Mouse (Mus musculus) bone marrow, adult 2 months (tissue): ENCODE measurements around the gene Chrdl1.

ENCODE experiments used
- CTCF ChIP-seq: fragments of 200-500 bp; IDR thresholded peaks from 2 replicates; pipeline ENCODE4 v1.5.1; 2011; ENCODE audit warnings: low read length, control low read depth; ENCODE audit not compliant: control insufficient read depth, insufficient read depth
- POLR2A ChIP-seq: fragments of 200-500 bp; IDR thresholded peaks from 2 replicates; pipeline ENCODE4 v1.6.1; 2011; ENCODE audit warnings: low read depth, mild to moderate bottlenecking, control low read depth, low read length, borderline replicate concordance; ENCODE audit not compliant: control insufficient read depth

DNA sequence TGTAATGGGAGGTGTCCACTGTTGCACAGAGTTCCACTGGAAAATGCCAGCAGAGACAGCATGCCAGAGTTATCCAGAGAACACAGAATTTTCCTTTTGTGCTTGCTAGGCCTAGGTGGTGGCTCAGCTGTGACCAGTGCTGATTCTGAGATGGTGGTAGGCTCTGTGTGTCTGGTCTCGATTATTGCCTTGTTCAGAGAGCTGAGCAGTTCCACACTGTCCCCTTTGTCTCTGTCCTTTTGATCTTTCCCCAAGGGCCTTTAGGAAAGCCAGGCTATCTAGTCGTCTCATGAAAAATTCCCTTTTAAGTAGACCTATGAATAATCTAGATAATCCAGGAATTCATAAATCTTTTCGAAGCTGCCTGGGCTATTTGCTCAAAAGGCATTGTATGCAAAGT, 47.3 kb downstream of the Chrdl1 start:
- TF ChIP-seq CTCF (no peak), POLR2A (no peak)
